In the genomic region with DNA sequence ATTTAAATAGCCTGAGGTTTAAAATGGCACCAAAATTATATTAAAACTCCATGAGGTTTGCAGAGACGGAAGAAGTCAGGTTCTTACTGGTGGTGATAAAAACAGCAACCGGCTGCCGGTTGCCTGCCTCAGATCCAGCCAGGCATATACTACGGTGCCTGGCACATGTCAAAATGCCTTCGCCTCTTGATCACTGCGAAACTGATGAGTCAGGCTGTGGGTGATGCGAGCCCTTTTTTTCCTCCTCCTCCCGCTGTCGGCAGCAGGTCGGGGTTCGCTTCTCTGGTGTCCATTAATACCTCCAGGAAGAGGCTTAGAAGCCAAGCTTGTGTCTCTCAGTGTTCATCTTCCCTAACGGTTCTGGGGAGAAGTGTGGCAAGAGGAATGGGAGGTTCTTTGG, we compare ENCODE assay signal across 9 mouse cellular contexts. TPM values are rescaled to one million over a fixed set of nuclear protein-coding genes. Genes with fewer than 3 reads are reported as not detected.
DNase-seq lines count a peak whose midpoint lies in the region; ATAC-seq and TF ChIP-seq lines count a peak whose summit lies in the region.
"Had no signal": no experiment of that assay in that cellular context is flagged by ENCODE, and none has a peak within 500 bp of the region (broad histone marks: within the 10 kb centered on the region; RNA-seq: fewer than 3 reads in every experiment).

No protein-coding gene starts in this region.

- DNase-seq in heart, adult 11 months = peak; percentile 96
- no peak for DNase-seq in heart, postnatal 25 days (ENCODE audit: low spot score)
- peak; percentile 25 for DNase-seq in Patski (ENCODE audit: low read depth, low spot score)
- peak; percentile 30 to 63 for DNase-seq in kidney, postnatal 25 days
- DNase-seq in thymus, postnatal 4 days = peak; percentile 75
- DNase-seq in gastrocnemius, postnatal 4 days (ENCODE audit: low spot score in 2 of 2) = no peak

- CTCF ChIA-PET in Patski (lab: Charles Lee) = interaction anchor here (1.0 kb wide), 1 partner anchor 18 kb away, joined by 3 read pairs; no protein-coding TSS in a partner anchor

- intact Hi-C loops in heart, postnatal 25 days (cut with DNase I) = no loop called here

- TF ChIP-seq CTCF in Patski (IDR thresholded peaks at IDR 0.05) = no peak

- H3K36me3 ChIP-seq in erythroblast, embryonic 14.5 days (ENCODE audit: control insufficient read depth) = no peaks in the 10 kb centered on the region; the same call in 1 of the 2 replicates

- peak; percentile 57 for ATAC-seq in Patski
- ATAC-seq in megakaryocyte-erythroid progenitor cell, adult 5-6 weeks (replicated peaks; ENCODE audit: low FRiP score, low TSS enrichment, poor library complexity, severe bottlenecking) = peak; percentile 62

- POLR2A ChIA-PET in Patski (lab: Charles Lee) = interaction anchor here (0.6 to 1.2 kb wide), 3 partner anchors 21 to 46 kb away, joined by 3 to 5 read pairs (median 4); no protein-coding TSS in a partner anchor

- in situ Hi-C loops in Patski (cut with MboI; ENCODE audit: low pct_unique_long_range_greater_than_20kb) = no loop called here

- H3K27me3 ChIP-seq in Patski = no peaks in the 10 kb centered on the region
- H3K27me3 ChIP-seq in erythroblast, embryonic 14.5 days (ENCODE audit: control insufficient read depth) = no peaks in the 10 kb centered on the region
- H3K27me3 ChIP-seq: hindbrain, embryonic 15.5 days had no signal

- no peaks in the 10 kb centered on the region for H3K9me3 ChIP-seq in erythroblast, embryonic 14.5 days (ENCODE audit: control insufficient read depth, low read length)
- H3K9me3 ChIP-seq: hindbrain, embryonic 15.5 days had no signal

- peaks cover 90% of the 10 kb centered on the region for H3K4me1 ChIP-seq in erythroblast, embryonic 14.5 days (ENCODE audit: control insufficient read depth)

- H3K4me3 ChIP-seq in erythroblast, embryonic 14.5 days (replicated peaks) = peak overlapping the region; percentile 69
- H3K4me3 ChIP-seq: hindbrain, embryonic 15.5 days had no signal

RNA-seq across cellular contexts. Expression of gene Plxnc1, which starts 25.1 kb away (rescaled TPM):
- 1 to 10 TPM; 2.0 to 2.6 TPM for total RNA-seq in heart, postnatal 25 days (2021)
- polyA plus RNA-seq in Patski (2021) = 1.9 TPM
- polyA plus RNA-seq in erythroblast, embryonic 14.5 days (2012) = 0.05 and 0.08 TPM in 2 replicates
- total RNA-seq in megakaryocyte-erythroid progenitor cell, adult 5-6 weeks (2014; fragmentation: Nextera tagmentation) = 60.9 and 112 TPM in 2 replicates
- 46.9 and 67.8 TPM in 2 replicates for total RNA-seq in megakaryocyte-erythroid progenitor cell, adult 5-6 weeks (2017)
- 1 to 10 TPM; 4.2 to 4.6 TPM for total RNA-seq in gastrocnemius, postnatal 4 days (2021)

Comparison
In these comparisons a context has a peak if more than half of its experiments do, and no peak if none do; other contexts are left out.
1. DNase-seq: peak in heart, adult 11 months (single experiment), Patski (single experiment), kidney, postnatal 25 days (2 of 2) and thymus, postnatal 4 days (single experiment); none in heart, postnatal 25 days (single experiment) and gastrocnemius, postnatal 4 days (0 of 2).
2. RNA of gene Plxnc1, which starts 25.1 kb away (total RNA-seq): 46.9 to 112 TPM in megakaryocyte-erythroid progenitor cell, adult 5-6 weeks; 4.2 to 4.6 TPM in gastrocnemius, postnatal 4 days and 2.0 to 2.6 TPM in heart, postnatal 25 days; every median in the first group is over 4 times any median in the second.